Mouse (Mus musculus): ENCODE results near the gene Cemip2. TPM values are rescaled to one million over a fixed set of nuclear protein-coding genes. Genes with fewer than 3 reads are reported as not detected.

The Cemip2 gene
- polyA plus RNA-seq, 1 experiment from 2014 or later: 14.1 TPM

- H3K4me1 ChIP-seq (replicated peaks; ENCODE audit: insufficient read depth, low read length): peaks cover 1% of the 10 kb centered on the region; the same call in 1 of the 2 replicates
- 0 out of 2 replicates have a peak, but pooled peaks cover 3% of the 10 kb centered on the region for H3K36me3 ChIP-seq (ENCODE audit: insufficient read depth, low read length)
- H3K9ac ChIP-seq (ENCODE audit: low read depth, low read length): no peak overlapping the region
- no peaks in the 10 kb centered on the region for H3K9me3 ChIP-seq (replicated peaks; ENCODE audit: low read length)
- no peak for DNase-seq (ENCODE audit: low spot score)
- no peak overlapping the region for H3K27ac ChIP-seq
- no peak overlapping the region for H3K4me2 ChIP-seq (ENCODE audit: low read length)
- WGBS: 52% methylated on average over 6 of the region's 6 CpGs
- H3K27me3 ChIP-seq (ENCODE audit: insufficient read depth, low read length): no peaks in the 10 kb centered on the region
- no peak overlapping the region for H3K4me3 ChIP-seq (replicated peaks; ENCODE audit: low read depth, low read length)
- TF ChIP-seq CTCF (IDR thresholded peaks at IDR 0.05; ENCODE audit: low read depth): no peak
- no peak for ATAC-seq (replicated peaks; ENCODE audit: low FRiP score, low read depth)
These were observed 11.5 kb downstream of the Cemip2 start for GRCm38 (mm10) chr19:21789676-21790075.

- DNase-seq (ENCODE audit: low spot score) (no peak), ATAC-seq (replicated peaks; ENCODE audit: low FRiP score, low read depth) (no peak)
- Histone ChIP-seq H3K4me3 (replicated peaks; ENCODE audit: low read depth, low read length) (no peak overlapping the region), H3K27me3 (ENCODE audit: insufficient read depth, low read length) (no peaks in the 10 kb centered on the region), H3K4me2 (ENCODE audit: low read length) (no peak overlapping the region), H3K36me3 (ENCODE audit: insufficient read depth, low read length) (0 out of 2 replicates have a peak, but pooled peaks cover 3% of the 10 kb centered on the region), H3K9me3 (replicated peaks; ENCODE audit: low read length) (no peaks in the 10 kb centered on the region), H3K9ac (ENCODE audit: low read depth, low read length) (no peak overlapping the region), H3K4me1 (replicated peaks; ENCODE audit: insufficient read depth, low read length) (no peaks in the 10 kb centered on the region), H3K27ac (no peak overlapping the region)
- TF ChIP-seq CTCF (IDR thresholded peaks at IDR 0.05; ENCODE audit: low read depth): no peak
- 87% methylated on average over 3 of the region's 3 CpGs for WGBS
These were observed 13.2 kb downstream of the Cemip2 start for GRCm38 (mm10) chr19:21791386-21791785.

GRCm38 (mm10) chr19:21791826-21792225 lies 13.7 kb downstream of the Cemip2 start:
- Histone ChIP-seq H3K9me3 (replicated peaks; ENCODE audit: low read length) (no peaks in the 10 kb centered on the region), H3K27me3 (ENCODE audit: insufficient read depth, low read length) (no peaks in the 10 kb centered on the region), H3K4me3 (replicated peaks; ENCODE audit: low read depth, low read length) (no peak overlapping the region), H3K4me2 (ENCODE audit: low read length) (no peak overlapping the region), H3K27ac (no peak overlapping the region), H3K9ac (ENCODE audit: low read depth, low read length) (no peak overlapping the region), H3K36me3 (ENCODE audit: insufficient read depth, low read length) (0 out of 2 replicates have a peak, but pooled peaks cover 3% of the 10 kb centered on the region), H3K4me1 (replicated peaks; ENCODE audit: insufficient read depth, low read length) (no peaks in the 10 kb centered on the region)
- DNase-seq (ENCODE audit: low spot score): no peak
- TF ChIP-seq CTCF (IDR thresholded peaks at IDR 0.05; ENCODE audit: low read depth): no peak
- ATAC-seq (replicated peaks; ENCODE audit: low FRiP score, low read depth): no peak
- 91% methylated on average over 4 of the region's 4 CpGs for WGBS

GRCm38 (mm10) chr19:21792587-21793175 lies 14.5 kb downstream of the Cemip2 start:
- Histone ChIP-seq H3K4me1 (replicated peaks; ENCODE audit: insufficient read depth, low read length) (no peaks in the 10 kb centered on the region), H3K9me3 (replicated peaks; ENCODE audit: low read length) (no peaks in the 10 kb centered on the region), H3K27me3 (ENCODE audit: insufficient read depth, low read length) (no peaks in the 10 kb centered on the region), H3K9ac (ENCODE audit: low read depth, low read length) (no peak overlapping the region), H3K27ac (no peak overlapping the region), H3K4me2 (ENCODE audit: low read length) (no peak overlapping the region), H3K4me3 (replicated peaks; ENCODE audit: low read depth, low read length) (no peak overlapping the region), H3K36me3 (ENCODE audit: insufficient read depth, low read length) (peaks cover 10% of the 10 kb centered on the region; the same call in 1 of the 2 replicates)
- WGBS: 93% methylated on average over 26 of the region's 26 CpGs
- DNase-seq (ENCODE audit: low spot score) (no peak), ATAC-seq (replicated peaks; ENCODE audit: low FRiP score, low read depth) (no peak)
- TF ChIP-seq CTCF (IDR thresholded peaks at IDR 0.05; ENCODE audit: low read depth): no peak

- Histone ChIP-seq H3K36me3 (ENCODE audit: insufficient read depth, low read length) (peaks cover 22% of the 10 kb centered on the region), H3K27ac (no peak overlapping the region), H3K4me3 (replicated peaks; ENCODE audit: low read depth, low read length) (no peak overlapping the region), H3K9me3 (replicated peaks; ENCODE audit: low read length) (no peaks in the 10 kb centered on the region), H3K4me1 (replicated peaks; ENCODE audit: insufficient read depth, low read length) (no peaks in the 10 kb centered on the region; the same call in 1 of the 2 replicates), H3K4me2 (ENCODE audit: low read length) (no peak overlapping the region), H3K27me3 (ENCODE audit: insufficient read depth, low read length) (no peaks in the 10 kb centered on the region), H3K9ac (ENCODE audit: low read depth, low read length) (no peak overlapping the region)
- WGBS: 91% methylated on average over 3 of the region's 3 CpGs
- ATAC-seq (replicated peaks; ENCODE audit: low FRiP score, low read depth) (no peak), DNase-seq (ENCODE audit: low spot score) (no peak)
- TF ChIP-seq CTCF (IDR thresholded peaks at IDR 0.05; ENCODE audit: low read depth): no peak
These were observed 16.4 kb downstream of the Cemip2 start for GRCm38 (mm10) chr19:21794569-21794968.

- WGBS: 80% methylated on average over 5 of the region's 5 CpGs
- H3K9ac ChIP-seq (ENCODE audit: low read depth, low read length): no peak overlapping the region
- H3K4me2 ChIP-seq (ENCODE audit: low read length): no peak overlapping the region
- ATAC-seq (replicated peaks; ENCODE audit: low FRiP score, low read depth) (no peak), DNase-seq (ENCODE audit: low spot score) (no peak)
- no peaks in the 10 kb centered on the region for H3K9me3 ChIP-seq (replicated peaks; ENCODE audit: low read length)
- H3K4me1 ChIP-seq (replicated peaks; ENCODE audit: insufficient read depth, low read length): no peaks in the 10 kb centered on the region; the same call in 1 of the 2 replicates
- H3K36me3 ChIP-seq (ENCODE audit: insufficient read depth, low read length): peaks cover 29% of the 10 kb centered on the region
- no peaks in the 10 kb centered on the region for H3K27me3 ChIP-seq (ENCODE audit: insufficient read depth, low read length)
- no peak overlapping the region for H3K4me3 ChIP-seq (replicated peaks; ENCODE audit: low read depth, low read length)
- no peak for TF ChIP-seq CTCF (IDR thresholded peaks at IDR 0.05; ENCODE audit: low read depth)
- H3K27ac ChIP-seq: no peak overlapping the region
These were observed 18.2 kb downstream of the Cemip2 start for GRCm38 (mm10) chr19:21796333-21796732.
